Mouse (Mus musculus) small intestine, adult 2 months (tissue): Measurements from ENCODE around the gene Orai2.

Experiments
- CTCF ChIP-seq: fragments of 200-500 bp; IDR thresholded peaks from 2 replicates; pipeline ENCODE4 v1.5.1; 2012; ENCODE audit warnings: low read depth, mild to moderate bottlenecking, control low read depth, inconsistent platforms, low read length, moderate library complexity, mixed read lengths; ENCODE audit not compliant: insufficient replicate concordance, insufficient read length; ENCODE audit errors: extremely low read depth
- POLR2A ChIP-seq: fragments of 200-500 bp; IDR thresholded peaks from 2 replicates; pipeline ENCODE4 v1.6.1; 2012; ENCODE audit warnings: low read depth, mild to moderate bottlenecking, control low read depth, inconsistent platforms, low read length, moderate library complexity

DNA sequence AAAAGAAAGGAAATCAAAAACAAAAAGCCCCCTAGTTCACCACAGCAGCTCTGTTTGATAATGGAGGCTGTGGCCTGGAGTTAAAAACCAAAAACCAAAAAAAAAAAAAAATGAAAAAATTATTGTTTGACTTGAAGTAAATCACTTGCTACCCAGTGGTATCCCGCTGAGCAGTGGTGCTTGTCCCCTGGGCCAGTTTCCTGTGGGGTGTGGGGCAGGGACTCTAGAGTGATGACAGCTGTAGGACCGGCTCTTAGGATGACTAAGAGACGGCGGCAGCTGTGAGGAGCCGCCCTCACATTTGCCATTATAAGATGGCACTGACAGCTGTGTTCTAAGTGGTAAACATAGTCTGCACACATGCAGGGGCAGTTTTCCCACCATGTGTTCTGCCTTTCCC is 15.1 kb downstream of the Orai2 start:
- TF ChIP-seq CTCF (no peak), POLR2A (no peak)
